Mouse (Mus musculus) c-Kit-positive CD71-positive TER-119-positive erythroid progenitor cells, embryonic 14.5 days (primary cell): ENCODE data around the gene Idh3g.
"Not testable (repeated sequence)": the region's sequence is repeated elsewhere in the genome, so short reads cannot be mapped to it uniquely, and the experiment has no call there.

ENCODE experiments used
- DNase-seq: peaks from one replicate; pipeline ENCODE4 v3.0.0-alpha.2; 2013; ENCODE audit warnings: low spot score

Idh3g gene

GRCm38 (mm10) chrX:73756334-73757140 is 30.2 kb downstream of the Idh3g start, which contains the start of gene Plxnb3:
Gene Plxnb3 (plus strand): TSS chrX:73757090.
- DNase-seq: no peak

DNA sequence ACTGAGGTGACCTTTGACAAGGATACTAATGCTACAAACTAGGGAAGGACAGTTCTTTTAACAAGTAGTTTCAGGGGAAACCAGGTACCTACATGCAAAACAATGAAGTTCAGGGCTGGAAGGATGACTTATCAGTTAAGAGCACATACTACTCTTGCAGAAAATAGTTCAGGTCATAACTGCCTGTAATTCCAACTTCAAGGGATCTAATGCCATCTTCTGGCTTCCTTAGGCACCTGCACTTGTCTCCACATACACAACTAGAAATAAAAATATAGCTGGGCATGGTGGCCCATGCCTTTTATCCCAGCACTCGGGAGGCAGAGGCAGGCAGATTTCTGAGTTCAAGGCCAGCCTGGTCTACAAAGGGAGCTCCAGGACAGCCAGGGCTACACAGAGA is 37.7 kb downstream of the Idh3g start:
- no peak for DNase-seq

DNA sequence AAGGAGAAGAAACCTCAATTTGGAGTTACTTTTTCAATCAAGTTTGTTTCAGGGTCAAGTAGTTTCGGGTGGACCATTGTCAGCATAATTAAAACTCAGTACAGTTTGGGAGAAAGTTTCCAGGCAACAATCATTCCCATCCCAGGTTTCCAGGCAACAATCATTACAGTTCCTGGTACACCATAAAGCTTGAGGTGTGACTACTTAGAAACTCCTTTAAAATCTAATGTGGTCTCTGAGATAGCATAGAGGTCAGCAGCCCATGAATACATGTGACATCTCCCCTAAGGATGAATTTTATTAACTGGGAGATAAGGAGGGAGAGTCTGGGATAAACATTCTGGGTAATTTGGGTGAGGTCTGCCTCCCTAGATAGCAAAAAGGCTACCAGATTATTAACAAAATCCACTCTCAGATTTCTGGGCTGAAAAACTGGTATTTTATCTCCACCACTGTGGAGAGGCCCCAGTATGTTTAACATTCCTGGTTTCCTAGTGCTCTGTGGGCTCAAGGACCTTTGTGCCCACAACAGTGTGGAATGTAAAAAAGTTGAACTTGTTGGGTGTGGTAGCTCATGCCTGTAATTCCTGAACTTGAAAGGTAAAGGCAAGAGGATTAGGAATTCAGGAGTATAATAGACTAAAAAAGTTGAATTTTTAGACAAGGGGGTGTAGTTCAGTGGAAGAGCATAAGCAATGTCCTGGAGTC is 41.8 kb downstream of the Idh3g start:
- DNase-seq: no peak

- not testable (repeated sequence) for DNase-seq
These were observed 46.9 kb downstream of the Idh3g start for GRCm38 (mm10) chrX:73739841-73740240.

GRCm38 (mm10) chrX:73739151-73739550 is 47.5 kb downstream of the Idh3g start:
- no peak for DNase-seq

- DNase-seq: no peak
These were observed 48.5 kb downstream of the Idh3g start for GRCm38 (mm10) chrX:73738155-73738554.

GRCm38 (mm10) chrX:73730908-73731307 is 55.8 kb downstream of the Idh3g start:
- DNase-seq: no peak
